Mouse (Mus musculus) neutrophil, adult 5-6 weeks (primary cell): ENCODE results near the gene Hrh3. TPM values are rescaled to one million over a fixed set of nuclear protein-coding genes. Genes with fewer than 3 reads are reported as not detected.

Experiments
- ATAC-seq: fragments of 151-379, 151-347 bp; 2 replicates; pipeline ENCODE4 v1.8.0; 2017; ENCODE audit warnings: mild to moderate bottlenecking, moderate TSS enrichment; ENCODE audit not compliant: insufficient number of reproducible peaks, poor library complexity, low FRiP score, severe bottlenecking; ENCODE audit errors: extremely low read depth
- total RNA-seq: library from RNA; stranded (forward); fragments of 200-1000 nt; gene quantifications from 2 replicates; pipeline ENCODE4 v1.2.3, GENCODE M21; 2017

Gene Hrh3
- total RNA-seq, 1 experiment from 2014 or later = not detected

DNA sequence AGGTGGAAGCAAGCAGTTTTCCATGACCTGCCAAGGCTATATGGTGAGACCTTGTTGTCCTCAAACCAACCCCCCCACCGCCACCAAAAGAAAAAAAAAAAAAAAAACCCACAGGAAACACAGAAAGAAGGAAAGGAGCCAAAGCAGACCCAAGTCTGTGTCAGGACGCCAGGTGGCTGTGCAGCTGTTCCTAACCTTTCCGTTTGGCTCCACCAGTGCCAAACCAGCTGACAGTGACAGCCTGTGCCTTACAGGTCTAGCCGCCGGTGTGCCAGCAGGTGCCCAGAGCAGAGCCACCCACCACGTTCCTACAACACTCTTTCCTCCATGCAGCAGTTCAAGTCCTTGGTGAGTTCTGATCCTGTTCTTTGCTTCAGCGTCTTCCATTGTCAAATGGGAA, 31.4 kb downstream of the Hrh3 start:
- no peak for ATAC-seq

DNA sequence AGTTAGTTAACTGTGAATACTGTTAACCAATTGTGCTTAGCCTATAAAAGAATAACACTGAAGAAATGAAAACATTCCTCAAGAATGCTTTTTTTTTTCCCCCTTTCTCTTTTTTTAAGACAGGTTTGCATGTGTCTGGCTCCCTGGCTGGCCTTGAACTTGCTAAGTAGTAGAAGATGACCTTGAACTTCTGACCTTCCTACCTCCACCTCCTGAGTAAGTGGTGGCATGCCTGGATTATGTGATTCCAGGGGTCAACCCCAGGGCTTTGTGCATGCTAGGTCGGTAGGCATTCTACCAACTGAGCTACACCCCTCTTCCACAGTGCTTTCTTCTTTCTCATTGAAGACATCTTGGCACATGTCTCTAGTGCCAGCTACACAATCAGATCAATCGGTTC, 32.6 kb downstream of the Hrh3 start:
- ATAC-seq = no peak

DNA sequence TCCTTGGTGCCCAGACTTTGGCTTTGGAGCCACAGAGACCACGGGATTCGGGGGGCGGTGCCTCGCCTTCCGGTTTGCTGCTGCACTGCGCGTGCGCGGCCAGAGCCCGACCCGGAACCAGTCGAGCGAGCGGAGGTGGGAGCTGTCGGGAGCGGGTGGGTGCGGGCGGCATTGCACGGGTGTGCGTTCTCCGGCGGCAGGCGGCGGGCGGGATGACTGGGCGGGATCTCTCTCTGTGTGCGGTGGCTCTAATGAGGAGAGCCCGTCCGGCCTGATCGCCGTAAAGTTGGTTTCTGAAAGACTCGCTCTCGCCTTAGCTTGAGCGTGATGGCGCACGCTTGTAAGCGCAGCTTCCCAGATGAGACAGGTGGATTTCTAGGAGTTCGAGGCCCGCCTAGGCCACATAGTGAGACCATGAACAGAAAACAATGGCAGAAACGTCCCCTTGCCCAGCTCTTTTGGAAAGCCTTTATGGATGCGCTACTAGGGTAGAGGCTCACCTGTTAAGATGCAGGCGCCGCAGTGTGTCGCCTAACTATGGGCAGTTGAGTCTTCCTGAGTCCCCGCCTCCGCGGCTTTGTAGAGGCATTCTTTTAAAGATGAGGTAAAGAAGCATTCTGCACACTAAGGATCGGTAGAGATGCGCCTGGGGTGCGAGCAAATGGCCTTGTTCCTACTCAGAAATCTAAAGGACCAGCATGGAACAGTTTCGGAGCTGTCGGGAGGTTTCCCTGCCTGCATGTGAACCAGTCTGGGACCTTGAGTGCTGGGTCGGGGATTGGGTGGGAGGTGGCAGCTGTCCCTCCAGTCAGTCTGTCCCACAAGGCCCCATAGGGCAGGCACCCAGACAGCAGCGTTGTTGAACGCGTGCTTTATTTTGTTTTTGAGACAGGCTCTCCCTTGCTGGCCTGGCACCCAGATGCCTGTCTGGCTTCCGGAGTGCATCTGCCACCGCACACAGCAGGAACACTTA, 33.5 kb downstream of the Hrh3 start, which contains the start of gene Mtg2:
Gene Mtg2 (plus strand): TSS at position 108 of the 973 bp plus-strand sequence.
- peak; percentile 80 for ATAC-seq

DNA sequence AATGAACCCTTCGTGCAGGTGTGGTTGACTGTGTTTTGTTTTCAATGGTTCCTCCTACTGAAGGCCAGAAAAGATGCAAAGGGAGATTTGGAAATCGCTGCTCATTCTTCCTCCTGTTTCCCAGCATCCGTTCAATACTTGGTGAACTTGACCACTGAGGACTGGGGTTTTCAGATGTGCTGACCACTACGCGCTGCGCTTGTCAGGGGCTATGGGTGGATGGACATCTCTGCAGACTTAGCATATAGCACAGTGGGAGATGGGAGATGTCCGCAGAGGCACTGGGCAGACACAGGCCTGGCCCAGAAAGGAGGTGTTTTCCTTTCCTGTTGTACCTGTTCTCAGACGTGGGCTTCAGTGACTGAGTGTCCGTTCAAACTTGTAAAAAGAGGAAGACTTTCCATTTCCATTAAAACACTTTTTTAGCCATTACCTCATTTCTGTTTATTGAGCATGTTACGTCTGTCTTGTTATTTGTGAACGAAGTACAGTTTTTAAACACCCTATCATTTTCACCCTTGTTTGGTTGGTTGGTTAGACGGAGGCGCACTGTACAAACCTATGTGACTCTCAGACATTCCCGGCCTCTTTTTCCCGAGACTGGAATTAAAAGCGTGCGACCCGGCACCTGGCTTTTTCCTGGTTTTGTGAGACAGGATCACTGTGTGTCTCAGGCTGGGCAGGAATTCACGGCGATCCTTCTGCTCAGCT, 34.4 kb downstream of the Hrh3 start:
- ATAC-seq = no peak

DNA sequence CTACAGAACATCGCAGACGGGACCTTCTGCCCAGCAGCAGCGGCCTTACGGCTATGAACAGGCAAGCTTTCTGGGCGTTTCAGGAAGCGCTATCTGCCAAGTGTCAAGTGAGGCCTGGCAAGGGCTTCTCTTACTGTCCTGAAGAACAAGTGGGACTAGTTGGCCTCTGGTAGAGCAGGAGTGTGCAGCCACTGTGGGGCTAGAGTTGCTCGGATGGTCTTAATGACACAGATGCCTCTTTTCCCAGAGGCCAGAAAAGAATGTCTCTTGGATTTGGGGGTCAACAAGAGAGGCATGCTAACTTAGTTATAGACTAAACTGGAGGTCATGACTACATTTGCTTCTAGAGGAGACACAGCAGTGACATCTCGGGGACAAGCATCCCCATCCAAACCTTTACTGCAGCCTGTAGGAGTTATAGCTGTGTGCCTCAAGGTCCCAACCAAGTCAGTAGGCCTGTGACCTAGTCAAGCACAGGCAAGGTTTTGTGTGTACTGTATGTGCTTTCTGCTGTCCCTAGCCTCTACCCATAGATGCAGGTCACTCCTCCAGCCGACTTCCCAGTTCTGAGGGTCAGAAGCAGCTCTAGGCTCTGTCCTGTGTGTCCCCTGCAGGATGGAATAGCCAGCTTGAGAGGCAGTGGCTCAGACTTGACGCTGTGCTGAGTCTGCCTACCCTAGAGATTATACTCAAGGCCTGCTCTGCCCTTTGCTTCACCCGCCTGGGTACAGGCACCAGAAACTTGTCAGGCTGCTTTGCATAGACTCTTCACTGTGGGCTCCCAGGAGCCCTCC, 40.8 kb downstream of the Hrh3 start:
- ATAC-seq = no peak

DNA sequence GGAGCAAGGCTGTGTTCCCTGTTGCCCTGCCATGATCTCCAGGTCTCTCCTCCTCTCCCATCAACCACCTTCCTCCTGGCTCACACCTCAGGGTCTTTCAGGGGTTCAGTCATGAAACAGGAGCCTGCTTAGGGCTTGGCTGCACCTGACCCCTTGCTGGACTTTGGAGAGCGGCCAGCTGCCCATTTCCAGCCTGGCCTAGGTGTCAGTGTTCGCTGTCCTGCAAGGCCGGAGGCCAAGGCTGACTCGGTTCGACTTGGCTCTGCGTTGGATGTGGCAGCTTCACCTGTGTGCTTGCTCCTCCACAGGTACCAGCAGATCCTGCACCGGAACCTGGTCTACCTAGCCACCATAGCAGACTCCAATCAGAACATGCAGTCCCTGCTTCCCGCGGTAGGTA, 51.3 kb downstream of the Hrh3 start:
- no peak for ATAC-seq

DNA sequence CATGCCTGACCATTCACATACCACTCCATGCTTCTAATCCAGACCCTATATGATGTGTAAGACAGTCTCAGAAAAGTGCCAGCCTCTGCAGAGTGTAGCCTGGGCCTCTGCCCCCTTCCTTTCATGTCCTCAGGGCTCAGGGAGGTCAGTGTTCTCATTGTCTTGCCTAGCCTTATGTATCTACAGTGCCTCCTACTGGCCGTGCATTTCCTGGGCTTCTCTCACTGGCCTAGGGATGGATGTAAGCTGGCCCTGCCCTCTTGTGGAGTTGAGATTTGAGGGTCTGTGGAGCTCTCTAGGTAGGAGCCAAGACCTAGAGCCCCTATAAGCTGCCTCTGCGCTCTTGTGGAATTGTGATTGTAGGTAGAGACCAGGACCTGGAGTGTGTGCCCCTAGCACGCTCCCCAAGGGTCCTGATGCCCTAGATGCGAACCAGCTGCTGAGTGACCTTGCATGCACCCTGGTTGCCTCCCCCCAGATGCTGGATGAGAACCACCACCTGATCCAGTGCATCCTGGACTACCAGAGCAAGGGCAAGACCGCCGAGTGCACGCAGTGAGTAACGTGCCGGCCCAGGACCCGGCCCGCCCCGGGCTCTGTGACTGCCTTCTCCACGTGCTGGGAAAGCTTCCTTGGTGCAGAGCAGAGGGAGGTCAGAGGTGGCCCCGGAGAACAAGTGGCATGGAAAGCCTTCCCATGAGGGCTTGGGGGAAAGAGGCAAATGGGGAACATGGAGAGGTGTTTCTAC, 52.1 kb downstream of the Hrh3 start:
- no peak for ATAC-seq

DNA sequence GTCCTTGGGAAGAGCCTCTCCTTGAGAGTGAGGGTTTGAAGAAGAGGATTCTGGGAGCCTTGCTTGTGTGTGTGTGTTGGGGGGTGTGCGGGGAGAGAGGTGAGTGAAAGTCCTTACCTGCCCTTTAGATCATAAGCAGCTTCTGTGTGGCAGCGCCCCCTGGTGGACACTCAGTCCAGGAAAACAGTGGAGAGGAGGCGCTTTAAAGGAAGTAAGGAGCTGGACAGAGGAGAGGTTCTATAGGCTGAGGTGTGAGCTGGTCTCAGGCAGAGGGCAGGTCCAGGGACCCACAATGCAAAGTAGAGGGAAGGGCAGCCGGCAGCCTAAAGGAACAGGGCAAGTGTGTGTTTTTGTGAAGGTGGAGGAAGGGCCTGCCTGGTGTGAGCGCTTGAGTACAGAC, 53.3 kb downstream of the Hrh3 start:
- ATAC-seq = peak; percentile 78

Other genes starting within 250 kb of the Hrh3 start
- 42.6 and 46.0 TPM in 2 replicates for gene Taf4, start 127.8 kb downstream of the Hrh3 start, total RNA-seq
- 35.8 and 36.8 TPM in 2 replicates for gene Lsm14b, start 79.5 kb downstream of the Hrh3 start, total RNA-seq
- 139 and 147 TPM in 2 replicates for gene Psma7, start 62.1 kb downstream of the Hrh3 start, total RNA-seq
- 9.7 and 10.6 TPM in 2 replicates for gene Ss18l1, start 62.0 kb downstream of the Hrh3 start, total RNA-seq
- 20.4 and 23.2 TPM in 2 replicates for gene Mtg2, start 33.9 kb downstream of the Hrh3 start, total RNA-seq
- gene Osbpl2, start 14.8 kb upstream of the Hrh3 start, total RNA-seq = 83.9 and 85.7 TPM in 2 replicates
- gene Adrm1, start 67.0 kb upstream of the Hrh3 start, total RNA-seq = 73.4 and 75.9 TPM in 2 replicates
- under 0.01 TPM in 2 replicates for gene Lama5, start 121.4 kb upstream of the Hrh3 start, total RNA-seq
- 798 and 852 TPM in 2 replicates for gene Rps21, start 152.9 kb upstream of the Hrh3 start, total RNA-seq
- gene Cables2, start 169.0 kb upstream of the Hrh3 start, total RNA-seq = 53.5 and 55.6 TPM in 2 replicates
- gene Rbbp8nl, start 185.4 kb upstream of the Hrh3 start, total RNA-seq = not detected in 2 replicates
- not detected in 2 replicates for gene Gata5, start 230.2 kb upstream of the Hrh3 start, total RNA-seq